Mouse (Mus musculus): ENCODE measurements at regions not wholly inside any gene's neighbourhood (a gene's known extent, or its start where the extent isn't known, plus 50 kb on each side); places are given as distances from the start of the nearest gene placed in this dataset.

DNA sequence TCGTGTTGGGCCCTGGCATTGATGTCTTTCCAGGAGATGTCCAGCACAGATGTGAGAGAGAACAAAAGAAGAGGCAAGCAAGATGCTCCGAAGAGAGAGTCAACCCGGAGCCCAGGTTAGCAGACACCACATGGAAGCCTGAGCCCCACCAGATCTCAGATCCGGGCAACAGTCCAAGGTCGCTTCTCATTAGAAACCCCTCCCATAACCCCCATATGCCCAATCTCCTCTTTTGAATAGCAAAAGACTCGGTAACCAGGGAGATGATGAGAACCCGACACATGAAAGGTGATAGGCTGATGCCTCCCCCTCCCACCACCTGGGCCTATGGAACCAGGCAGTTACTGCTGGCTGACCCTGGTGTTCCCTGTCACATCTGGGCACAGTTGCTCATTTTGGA is 155.7 kb upstream of the Igsf21 start:
- no peak for DNase-seq (ENCODE audit: low read depth)

DNA sequence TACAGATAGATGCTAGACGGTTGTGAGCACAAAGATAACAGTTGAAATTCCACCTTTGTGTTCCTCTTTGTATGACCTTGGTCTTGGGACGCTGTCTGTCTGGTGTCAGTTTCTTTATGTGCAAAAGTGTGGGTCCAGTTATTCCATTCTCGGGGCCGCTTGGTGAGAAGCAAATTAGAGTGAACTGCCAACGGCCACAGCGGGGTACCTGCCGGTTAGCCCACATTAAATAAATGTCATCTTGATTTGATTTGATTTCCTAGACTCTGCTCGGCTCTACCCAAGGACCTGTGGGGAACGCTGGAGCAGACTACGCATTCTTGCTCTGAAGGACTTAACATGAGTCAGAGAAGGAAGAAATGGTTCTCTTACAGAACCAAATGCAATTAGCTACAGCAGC is 155.0 kb upstream of the Igsf21 start:
- no peak for DNase-seq (ENCODE audit: low read depth)

DNA sequence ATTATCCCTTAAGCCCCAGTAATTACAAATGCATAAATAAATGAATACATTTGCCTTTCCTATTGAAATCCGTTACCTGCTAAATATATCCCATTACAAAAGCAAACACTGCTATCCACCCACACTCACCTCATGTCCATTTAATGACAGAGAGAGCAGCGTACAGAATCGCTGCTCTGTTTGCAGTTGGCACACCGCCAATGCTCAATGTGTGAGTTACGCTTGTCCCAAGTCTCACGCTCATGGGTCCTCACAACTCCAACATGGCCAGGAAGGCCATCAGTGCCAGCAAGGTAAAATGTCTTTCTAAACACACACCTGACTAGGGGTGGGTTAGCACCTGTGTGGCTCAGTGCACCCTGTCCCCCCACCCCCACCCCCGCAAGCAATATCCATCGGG is 150.0 kb upstream of the Igsf21 start:
- DNase-seq (ENCODE audit: low read depth): no peak

DNA sequence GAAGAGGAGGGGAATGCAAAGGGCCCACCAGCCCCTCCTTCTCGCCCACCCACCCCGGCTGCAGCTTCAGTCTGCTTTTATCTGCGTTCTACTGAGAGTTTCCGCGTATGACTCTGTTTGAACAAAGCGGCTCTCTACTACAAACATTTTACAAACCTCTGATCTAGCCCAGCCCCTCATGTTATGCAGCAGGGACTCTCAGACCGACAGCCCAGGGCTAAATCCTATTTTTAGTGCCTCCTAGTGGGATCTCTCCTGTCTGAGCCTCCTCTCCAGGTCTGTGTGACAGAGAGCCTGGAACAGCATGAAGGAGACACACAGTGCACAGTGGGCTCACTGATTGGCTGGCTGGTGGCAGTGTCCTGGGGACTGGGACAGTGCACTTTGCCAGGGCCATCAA is 145.7 kb upstream of the Igsf21 start:
- no peak for DNase-seq (ENCODE audit: low read depth)

DNA sequence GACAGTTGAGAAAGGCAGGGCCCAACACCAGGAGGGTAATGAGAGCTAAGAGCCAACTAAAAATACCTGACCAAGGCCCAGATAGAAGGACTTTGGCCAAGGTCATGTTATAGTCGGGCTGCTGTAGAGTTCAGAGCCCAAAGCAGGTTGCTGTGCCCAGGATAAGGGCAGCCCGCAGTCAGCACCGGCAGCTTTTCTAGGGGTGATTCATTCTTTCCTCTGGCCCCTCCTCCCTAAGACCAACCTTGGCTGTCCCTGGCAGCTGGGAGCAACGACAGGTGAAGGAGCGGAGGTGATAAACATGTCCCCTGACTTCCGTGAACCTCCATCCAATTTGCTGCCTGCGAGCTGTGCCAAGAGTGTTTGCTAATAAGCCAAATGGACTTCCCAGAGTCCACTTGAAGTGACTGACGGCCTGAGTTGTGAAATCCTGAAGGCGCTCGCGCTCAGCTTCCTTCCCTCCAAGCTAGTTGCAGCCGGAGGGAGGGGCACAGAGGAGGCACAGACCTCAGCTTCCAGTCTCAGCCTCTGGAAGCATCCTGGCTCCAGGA is 144.2 kb upstream of the Igsf21 start:
- DNase-seq (ENCODE audit: low read depth): no peak

DNA sequence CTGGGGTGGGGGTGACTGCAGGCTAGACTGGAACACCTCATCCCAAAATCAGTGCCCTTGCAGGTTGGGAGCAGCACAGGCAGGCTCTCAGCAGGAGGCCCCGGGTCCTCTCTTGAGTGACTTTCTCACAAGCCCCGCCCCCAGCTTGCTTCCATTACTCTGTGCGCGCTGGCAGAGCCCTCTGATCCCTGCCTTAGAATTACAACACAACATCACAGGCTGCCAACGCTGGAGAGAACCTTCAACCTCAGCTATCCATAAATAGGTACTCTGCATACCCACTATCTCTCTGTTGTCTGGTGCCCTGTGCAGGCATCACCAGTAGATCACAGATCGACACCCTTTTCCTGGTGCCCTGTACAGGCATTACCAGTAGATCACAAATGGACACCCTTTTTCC is 139.1 kb upstream of the Igsf21 start:
- no peak for DNase-seq (ENCODE audit: low read depth)

DNA sequence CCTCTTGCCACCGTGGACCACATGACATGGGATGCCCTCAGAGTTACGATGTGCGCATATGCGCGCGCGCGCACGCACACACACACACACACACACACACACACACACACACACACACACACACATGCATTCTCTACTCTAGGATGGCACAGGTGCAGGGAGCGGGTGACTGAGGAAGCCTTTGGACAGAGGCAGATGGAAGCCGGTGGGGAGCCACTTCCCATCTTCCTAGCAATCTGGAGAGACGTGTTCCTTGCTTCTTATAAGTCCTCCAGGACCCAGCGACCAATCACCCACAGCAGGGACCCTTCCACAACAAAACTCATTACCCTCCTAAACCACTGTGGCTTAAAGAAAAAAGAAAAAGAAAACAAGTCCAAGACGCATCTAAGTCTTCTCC is 138.6 kb upstream of the Igsf21 start:
- no peak for DNase-seq (ENCODE audit: low read depth)

DNA sequence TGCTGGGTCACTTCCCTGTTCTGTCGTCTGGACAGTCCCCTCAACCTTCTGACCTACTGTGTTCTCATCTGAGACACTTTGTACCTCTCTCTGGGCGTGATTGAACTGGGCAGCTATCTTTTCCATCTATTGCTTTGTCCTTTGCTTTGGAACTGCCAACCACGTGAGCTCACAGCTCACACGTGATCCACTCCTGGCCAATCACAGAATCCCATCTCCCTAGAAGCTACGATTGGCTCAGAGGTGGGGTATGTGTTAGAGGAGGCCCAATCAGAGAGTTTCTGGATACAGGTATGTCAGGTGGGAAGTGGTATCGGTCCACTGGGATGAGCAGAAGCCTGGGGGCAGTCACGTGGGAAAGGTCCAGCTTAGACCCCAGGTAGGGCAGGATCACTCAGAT is 137.0 kb upstream of the Igsf21 start:
- DNase-seq (ENCODE audit: low read depth): no peak

DNA sequence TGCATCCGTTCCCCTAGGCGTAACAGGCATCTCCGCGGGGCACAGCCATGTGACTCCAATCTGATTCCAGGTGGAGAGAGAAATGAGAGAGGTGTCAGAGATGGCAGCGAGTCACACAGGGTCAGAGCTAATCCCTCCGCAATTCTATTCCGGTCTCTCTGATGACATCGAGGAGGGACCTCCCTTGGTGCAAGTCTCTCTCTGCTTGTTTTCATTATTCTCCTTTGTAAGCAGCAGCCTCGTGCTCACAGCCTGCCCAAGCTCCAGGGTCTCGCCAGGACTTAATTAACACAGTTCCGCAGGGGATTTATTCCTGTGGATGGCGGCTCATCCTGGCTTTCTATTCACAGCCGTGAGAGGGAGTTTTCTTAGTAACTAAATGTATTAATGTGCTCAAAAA is 134.1 kb upstream of the Igsf21 start:
- DNase-seq (ENCODE audit: low read depth): no peak

DNA sequence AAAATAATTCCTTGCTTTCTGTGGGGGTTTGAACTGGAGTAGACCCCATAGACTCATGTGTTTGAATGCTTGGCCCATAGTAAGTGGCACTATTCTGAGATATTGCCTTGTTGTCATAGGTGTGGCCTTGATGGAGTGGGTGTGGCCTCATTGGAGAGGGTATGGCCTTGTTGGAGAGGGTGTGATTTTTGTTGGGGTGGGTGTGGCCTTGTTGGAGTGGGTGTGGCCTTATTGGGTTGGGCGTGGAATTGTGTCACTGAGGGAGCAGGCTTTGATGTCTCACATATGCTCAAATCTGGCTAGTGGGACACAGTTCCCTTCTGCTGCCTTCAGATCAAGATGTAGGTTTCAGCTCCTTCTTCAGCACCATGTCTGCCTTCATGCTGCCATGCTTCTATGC is 131.4 kb upstream of the Igsf21 start:
- no peak for DNase-seq (ENCODE audit: low read depth)

DNA sequence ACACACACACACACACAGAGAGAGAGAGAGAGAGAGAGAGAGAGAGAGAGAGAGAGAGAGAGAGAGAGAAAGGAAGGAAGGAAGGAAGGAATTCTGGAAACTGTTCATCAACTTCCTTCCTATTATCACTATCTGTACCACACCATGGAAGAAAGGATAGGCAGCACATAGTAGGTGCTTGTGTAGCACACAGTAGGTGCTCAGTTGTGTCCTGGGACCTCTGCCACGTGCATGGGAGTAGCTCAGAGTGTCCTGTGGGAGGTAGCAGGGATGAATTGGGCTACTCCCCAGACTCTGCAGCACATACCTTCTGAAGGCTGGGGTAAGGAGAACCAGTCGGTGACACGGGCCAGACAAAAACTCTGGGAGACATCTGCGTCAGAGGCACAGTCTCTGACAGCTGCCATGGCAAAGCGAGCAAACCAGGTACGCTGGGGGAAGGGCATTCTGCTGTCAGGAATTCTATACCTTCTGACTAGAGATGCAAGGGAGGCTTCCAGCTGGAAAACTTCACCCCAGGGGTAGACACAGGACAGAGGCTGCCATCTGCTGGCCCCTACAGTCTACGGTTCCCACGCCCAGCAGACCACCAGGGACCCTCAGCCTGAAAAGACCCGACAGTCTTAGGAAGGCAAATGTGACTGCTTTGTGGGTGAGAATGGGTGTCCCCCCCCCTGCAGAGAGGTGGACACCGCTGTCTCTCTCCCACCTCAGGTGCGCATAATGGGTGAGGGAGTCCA is 126.2 kb upstream of the Igsf21 start:
- no peak for DNase-seq (ENCODE audit: low read depth)

DNA sequence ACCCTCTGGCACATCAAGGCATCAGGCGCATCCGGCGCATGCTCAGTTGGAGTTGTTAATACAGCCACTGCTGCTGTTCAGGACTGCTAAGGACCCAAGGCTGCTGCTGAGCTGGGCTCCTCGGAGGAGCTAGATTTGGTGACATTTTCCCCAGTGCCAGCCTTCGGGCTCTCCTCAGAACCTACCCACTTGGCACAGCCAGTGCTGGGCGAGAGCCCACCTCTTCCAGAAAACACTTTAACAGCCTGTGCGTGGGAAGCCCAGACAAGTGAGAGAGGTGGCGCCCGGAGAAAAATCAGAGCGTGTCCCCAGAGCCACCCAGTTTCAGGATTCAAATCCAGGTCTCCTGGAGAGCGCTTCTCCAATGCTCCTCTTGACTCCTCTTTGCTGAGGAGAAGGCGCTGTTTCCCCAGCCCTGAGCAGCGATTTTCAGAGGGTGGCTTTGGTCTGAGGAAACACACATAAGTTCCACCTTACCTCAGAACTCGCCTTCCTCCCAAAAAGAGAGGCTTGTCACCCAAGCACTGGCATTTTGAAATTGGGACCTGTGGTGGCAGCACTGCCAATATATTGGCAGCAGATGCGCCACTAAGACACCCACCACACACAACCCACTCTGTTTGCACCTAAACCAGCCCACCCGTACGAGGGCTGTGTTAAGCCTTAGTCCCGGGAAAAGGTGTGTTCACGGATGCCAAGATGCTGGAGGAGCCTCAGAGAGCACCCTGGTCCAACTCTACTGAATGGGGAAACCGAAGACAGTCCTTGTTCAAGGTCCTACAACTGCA is 125.0 kb upstream of the Igsf21 start:
- no peak for DNase-seq (ENCODE audit: low read depth)

DNA sequence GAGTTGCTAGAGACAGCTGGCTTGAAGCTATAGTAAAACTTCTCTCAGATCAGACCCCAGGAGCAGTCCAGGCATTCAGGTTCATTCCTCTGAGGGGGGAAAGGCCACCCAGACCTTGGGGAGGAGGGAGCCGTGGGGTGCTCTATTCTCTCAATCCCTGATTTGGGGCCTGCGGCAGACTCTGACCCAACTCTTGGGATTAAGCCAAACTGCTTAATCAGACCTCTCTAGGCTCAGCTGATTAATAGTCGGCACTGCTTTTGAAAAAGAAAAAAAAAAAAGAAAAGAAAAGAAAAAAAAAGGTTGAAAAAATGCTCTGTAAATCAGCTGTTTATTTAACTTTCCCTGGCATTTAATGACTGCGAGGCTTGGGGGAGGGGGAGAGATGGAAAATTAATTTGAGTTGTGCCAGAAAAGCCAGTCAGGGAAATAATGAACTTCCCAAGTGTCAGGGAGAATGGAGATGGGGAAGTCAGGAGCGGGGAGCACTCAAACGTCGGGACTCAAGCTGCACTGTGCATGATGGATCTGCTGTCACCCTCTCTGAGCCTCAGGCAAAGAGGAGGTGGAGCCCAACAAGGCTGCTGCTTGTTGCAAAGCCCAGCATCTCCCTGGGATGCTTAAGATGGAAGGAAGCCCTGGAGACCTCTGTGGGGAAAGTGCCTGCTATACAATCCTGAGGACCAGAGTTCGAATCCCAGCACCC is 120.5 kb upstream of the Igsf21 start:
- DNase-seq (ENCODE audit: low read depth): no peak

DNA sequence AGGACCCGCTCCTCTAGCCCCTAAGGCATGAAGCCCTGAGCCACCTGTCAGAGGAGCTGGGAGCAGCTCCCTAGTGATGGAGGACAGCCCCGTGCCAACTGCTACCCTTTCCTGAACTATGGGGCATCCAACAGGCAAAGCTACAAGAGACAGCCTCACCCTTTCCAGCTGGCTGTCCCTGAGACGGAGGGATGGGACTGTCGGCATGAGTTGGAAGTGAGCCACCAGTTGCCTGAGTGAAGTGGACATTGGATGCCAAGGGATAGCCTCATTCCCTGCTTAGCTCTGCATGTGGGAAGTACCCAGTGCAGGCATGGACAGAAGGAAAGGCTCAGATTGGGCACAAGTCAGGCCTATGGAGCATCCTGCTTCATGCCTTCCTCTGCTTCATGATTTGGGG is 112.3 kb upstream of the Igsf21 start:
- no peak for DNase-seq (ENCODE audit: low read depth)

DNA sequence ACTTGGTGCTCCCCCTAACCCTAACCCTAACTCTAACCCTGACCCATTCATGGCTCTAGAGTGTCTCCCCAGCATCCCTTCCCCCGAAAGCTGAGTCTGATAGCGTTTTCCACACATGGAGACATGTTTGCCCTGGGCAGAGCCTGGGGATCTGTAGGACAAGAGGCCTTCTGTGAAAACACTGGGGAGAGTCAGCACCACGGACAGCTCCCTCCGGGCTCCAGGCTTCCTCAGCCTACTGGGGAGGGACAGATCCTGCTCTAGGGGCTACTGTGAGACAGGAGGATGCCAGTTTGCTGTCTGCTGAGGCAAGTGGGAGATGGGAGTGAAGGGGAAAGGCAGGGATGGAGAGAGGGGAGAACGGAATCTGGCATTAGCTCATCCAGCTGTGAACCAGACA is 111.5 kb upstream of the Igsf21 start:
- DNase-seq (ENCODE audit: low read depth): peak; percentile 41

DNA sequence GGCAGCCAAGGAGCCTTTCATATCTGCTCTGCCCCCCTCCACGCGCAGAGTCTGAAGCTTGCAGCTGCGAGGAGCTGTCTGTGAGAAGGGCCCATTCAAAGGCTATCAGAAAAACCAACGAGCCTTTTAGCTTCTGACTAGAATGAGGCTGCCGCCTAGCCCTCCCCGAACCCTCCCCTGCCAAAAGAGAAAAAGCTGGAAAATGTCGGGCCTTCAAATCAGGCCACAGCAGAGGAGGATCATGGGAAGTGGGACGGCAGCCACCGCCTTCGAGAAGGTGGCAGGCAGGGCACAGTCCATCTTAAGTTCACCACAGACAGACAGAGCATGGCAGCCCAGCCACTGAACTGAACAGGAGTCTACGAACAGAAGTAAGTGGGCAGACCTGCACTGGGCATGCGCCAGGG is 108.6 kb upstream of the Igsf21 start:
- no peak for DNase-seq (ENCODE audit: low read depth)

DNA sequence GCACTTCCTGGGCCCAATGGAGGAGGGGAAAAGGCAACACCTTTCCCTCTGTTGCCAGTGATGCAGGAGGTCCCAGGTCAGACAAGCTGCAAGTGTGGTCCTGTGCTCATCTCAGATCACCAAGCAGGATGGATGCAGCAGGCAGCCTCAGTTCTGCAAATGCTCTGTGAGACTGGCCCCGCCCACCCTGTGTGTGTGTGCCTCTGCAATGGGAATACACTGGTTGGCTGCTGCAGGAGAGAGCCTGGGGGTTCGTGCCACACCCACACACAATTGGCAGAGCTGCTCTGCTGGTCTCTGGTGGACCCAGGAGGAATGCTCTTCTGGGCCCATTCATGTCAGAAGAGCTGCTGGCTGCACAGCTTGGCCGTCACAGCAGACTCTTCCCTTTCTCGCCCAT is 102.2 kb upstream of the Igsf21 start:
- no peak for DNase-seq (ENCODE audit: low read depth)

DNA sequence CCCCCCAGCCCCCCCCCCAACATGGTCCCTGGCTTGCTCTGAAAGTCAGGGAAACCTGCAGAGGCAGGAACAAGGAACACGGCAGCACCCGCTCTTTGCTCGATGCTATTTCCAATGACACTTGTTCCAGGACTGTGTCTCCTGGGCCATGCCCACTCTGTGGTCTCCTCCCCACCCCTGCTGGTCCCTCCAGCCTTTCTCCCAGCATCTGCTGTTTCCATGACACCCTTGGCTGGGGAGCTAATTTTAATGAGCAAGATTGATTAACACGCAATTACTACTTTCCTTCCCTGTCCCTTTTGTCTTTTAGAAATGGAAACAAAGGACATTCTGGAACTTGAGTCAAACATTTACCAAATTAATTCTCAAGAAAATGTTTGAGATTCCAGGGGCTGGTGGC is 83.6 kb upstream of the Igsf21 start:
- no peak for DNase-seq (ENCODE audit: low read depth)

DNA sequence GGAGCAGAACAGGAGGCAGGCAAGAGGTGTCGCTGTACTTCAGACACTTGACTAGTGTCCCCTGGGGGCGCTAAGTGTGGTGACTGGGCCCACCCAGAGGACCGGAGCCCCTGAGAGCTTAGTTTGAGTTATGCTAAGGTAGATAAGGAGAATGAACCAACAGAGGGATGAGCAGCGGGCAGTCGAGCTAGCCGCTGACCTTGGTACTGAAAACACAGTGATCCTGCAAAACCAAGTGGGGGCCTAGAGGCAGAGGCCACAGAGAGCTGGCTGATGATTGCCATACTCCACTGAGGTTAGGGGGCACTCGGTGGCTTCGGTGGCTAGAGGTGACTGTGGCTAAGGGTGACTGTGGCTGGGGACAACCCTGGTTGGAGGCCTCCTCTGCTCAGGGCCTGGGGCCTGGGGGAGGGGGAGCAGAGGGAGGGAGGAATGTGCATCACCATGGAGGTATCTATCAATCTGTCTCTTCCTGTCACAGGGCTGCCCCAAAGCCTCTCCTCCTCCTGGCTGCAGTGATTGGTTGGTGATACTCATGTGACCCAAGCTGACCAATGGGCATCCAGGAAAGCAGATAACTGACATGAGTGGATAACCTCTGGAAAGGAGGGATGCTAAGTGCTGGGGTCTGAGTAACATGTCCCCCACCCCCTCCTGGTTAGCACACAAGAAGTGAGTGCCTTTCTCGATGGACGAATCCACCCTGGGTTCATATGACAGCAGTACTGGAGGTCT is 80.3 kb upstream of the Igsf21 start:
- DNase-seq (ENCODE audit: low read depth): no peak

DNA sequence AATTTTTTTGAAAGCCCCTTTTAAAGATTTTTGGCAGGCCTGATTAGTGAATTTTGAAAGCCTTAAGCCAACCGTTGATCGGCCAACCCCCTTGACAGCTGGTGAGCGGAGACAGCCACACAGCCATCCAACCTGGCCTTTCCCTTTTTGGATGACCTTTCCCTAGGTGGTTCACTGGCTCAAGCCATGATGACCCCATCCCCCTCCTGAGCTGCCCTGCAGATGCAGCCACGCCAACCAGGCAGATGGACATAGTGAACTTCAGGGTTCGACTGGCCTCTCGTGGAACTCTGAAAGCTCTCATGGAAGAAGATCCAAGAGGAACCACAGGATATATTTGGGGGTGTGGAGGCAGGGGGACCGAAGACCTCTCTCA is 79.1 kb upstream of the Igsf21 start:
- DNase-seq (ENCODE audit: low read depth): no peak

DNA sequence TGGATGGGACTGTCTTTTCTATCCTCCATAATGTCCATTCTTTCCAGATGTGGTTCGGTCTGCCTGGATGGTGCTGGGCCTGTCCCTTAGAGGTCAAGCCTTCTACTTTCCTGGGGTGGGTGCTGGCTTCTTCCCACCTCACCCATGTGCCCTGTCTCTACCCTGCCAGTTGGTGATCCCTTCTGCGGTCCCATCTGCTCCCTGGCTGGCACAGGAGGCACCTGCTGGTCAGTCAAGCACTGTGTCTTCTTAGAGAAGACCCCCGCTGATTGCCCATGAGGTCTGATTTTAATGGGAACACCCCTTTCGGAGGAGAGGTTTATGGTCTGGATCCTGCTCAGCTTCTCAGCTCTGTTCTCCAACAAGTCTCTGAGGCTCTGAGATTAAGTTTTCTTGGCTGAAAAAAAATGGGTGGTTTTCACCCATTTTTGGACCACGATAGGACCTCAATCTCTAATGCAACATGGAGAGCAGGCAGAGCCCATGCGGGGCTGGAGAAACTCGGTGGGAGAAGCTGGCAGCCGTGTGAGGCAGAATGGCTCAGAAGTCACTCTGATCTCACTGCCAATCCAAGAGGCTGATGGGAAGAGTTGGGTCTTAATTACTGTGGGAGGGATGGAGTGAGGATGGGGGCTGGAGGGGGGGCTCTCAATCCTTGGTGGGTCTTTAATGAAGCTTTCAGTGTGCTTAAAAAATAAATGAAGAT is 78.5 kb upstream of the Igsf21 start:
- DNase-seq (ENCODE audit: low read depth): no peak

Data from c-Kit-positive CD71-negative TER-119-negative erythroid progenitor cells, embryonic 14.5 days (primary cell).